Mouse (Mus musculus): Measurements from ENCODE around the gene Hsd17b2. TPM values are rescaled to one million over a fixed set of nuclear protein-coding genes. Genes with fewer than 3 reads are reported as not detected.

The Hsd17b2 gene
- polyA plus RNA-seq (2015; fragmentation: Nextera tagmentation; extraction: Ambion mirVana) = 0.19 TPM in 1 of 2 replicates, not detected in the other

GRCm38 (mm10) chr8:117701859-117702258 lies at the start of gene Hsd17b2:
Gene Hsd17b2, plus strand, starts transcription at chr8:117701904.
- Histone ChIP-seq H3K4me1 (peaks cover 7% of the 10 kb centered on the region; the same call in 1 of the 2 replicates), H3K4me2 (replicated peaks) (no peak within 1 kb of the TSS), H3K36me3 (no peaks in the 10 kb centered on the region), H3K4me3 (no peak within 1 kb of the TSS), H3K27me3 (no peaks in the 10 kb centered on the region), H3K9ac (peak within 1 kb of the TSS; percentile 45), H3K27ac (no peak within 1 kb of the TSS), H3K9me3 (no peaks in the 10 kb centered on the region)
- 47% methylated on average over 13 of the region's 13 CpGs for WGBS
- no peak for ATAC-seq (ENCODE audit: low FRiP score, low read depth)

GRCm38 (mm10) chr8:117652318-117652717 lies 49.4 kb upstream of the Hsd17b2 start:
- Histone ChIP-seq H3K4me3 (no peak overlapping the region), H3K4me2 (replicated peaks) (no peak overlapping the region), H3K27me3 (no peaks in the 10 kb centered on the region), H3K4me1 (no peaks in the 10 kb centered on the region), H3K27ac (no peak overlapping the region), H3K9ac (no peak overlapping the region), H3K9me3 (0 out of 2 replicates have a peak, but pooled peaks cover 8% of the 10 kb centered on the region), H3K36me3 (no peaks in the 10 kb centered on the region)
- 91% methylated on average over 1 of the region's 1 CpGs for WGBS
- no peak for ATAC-seq (ENCODE audit: low FRiP score, low read depth)

GRCm38 (mm10) chr8:117658990-117659389 lies 42.7 kb upstream of the Hsd17b2 start:
- H3K4me2 ChIP-seq (replicated peaks) = no peak overlapping the region
- ATAC-seq (ENCODE audit: low FRiP score, low read depth) = no peak

GRCm38 (mm10) chr8:117660358-117661031 lies 41.2 kb upstream of the Hsd17b2 start:
- Histone ChIP-seq H3K27me3 (no peaks in the 10 kb centered on the region), H3K4me1 (peaks cover 14% of the 10 kb centered on the region), H3K27ac (no peak overlapping the region), H3K9ac (no peak overlapping the region), H3K9me3 (no peaks in the 10 kb centered on the region), H3K4me2 (replicated peaks) (peak overlapping the region; percentile 14; the same call in 1 of the 2 replicates), H3K36me3 (0 out of 2 replicates have a peak, but pooled peaks cover 5% of the 10 kb centered on the region), H3K4me3 (no peak overlapping the region)
- WGBS = 31% methylated on average over 11 of the region's 11 CpGs
- peak; percentile 91 for ATAC-seq (ENCODE audit: low FRiP score, low read depth)

More at GRCm38 (mm10) chr8:117658990-117659389, 42.7 kb upstream of the Hsd17b2 start:
- Histone ChIP-seq H3K4me3 (no peak overlapping the region), H3K4me1 (peaks cover 14% of the 10 kb centered on the region), H3K36me3 (0 out of 2 replicates have a peak, but pooled peaks cover 5% of the 10 kb centered on the region), H3K27me3 (no peaks in the 10 kb centered on the region), H3K9me3 (no peaks in the 10 kb centered on the region), H3K9ac (no peak overlapping the region), H3K27ac (no peak overlapping the region)
- 75% methylated on average over 7 of the region's 7 CpGs for WGBS

GRCm38 (mm10) chr8:117667349-117668124 lies 34.2 kb upstream of the Hsd17b2 start:
- 84% methylated on average over 13 of the region's 13 CpGs for WGBS
- no peak overlapping the region for H3K4me3 ChIP-seq
- H3K9me3 ChIP-seq = no peaks in the 10 kb centered on the region
- H3K36me3 ChIP-seq = 0 out of 2 replicates have a peak, but pooled peaks cover 5% of the 10 kb centered on the region
- peaks cover 13% of the 10 kb centered on the region for H3K4me1 ChIP-seq
- H3K4me2 ChIP-seq (replicated peaks) = no peak overlapping the region
- no peak overlapping the region for H3K27ac ChIP-seq
- H3K9ac ChIP-seq = no peak overlapping the region
- H3K27me3 ChIP-seq = peaks cover 6% of the 10 kb centered on the region; the same call in 1 of the 2 replicates
- ATAC-seq (ENCODE audit: low FRiP score, low read depth) = no peak

GRCm38 (mm10) chr8:117670461-117670860 lies 31.2 kb upstream of the Hsd17b2 start:
- Histone ChIP-seq H3K4me2 (replicated peaks) (peak overlapping the region; percentile 47), H3K9ac (no peak overlapping the region), H3K27ac (no peak overlapping the region), H3K9me3 (no peaks in the 10 kb centered on the region), H3K27me3 (peaks cover 6% of the 10 kb centered on the region; the same call in 1 of the 2 replicates), H3K36me3 (no peaks in the 10 kb centered on the region), H3K4me3 (peak overlapping the region; percentile 16; the same call in 1 of the 2 replicates), H3K4me1 (peaks cover 20% of the 10 kb centered on the region)
- ATAC-seq (ENCODE audit: low FRiP score, low read depth) = no peak
- 2% methylated on average over 11 of the region's 11 CpGs for WGBS

- 87% methylated on average over 3 of the region's 3 CpGs for WGBS
- Histone ChIP-seq H3K4me3 (no peak overlapping the region), H3K9ac (no peak overlapping the region), H3K4me2 (replicated peaks) (no peak overlapping the region), H3K9me3 (no peaks in the 10 kb centered on the region), H3K27me3 (peaks cover 6% of the 10 kb centered on the region; the same call in 1 of the 2 replicates), H3K27ac (no peak overlapping the region), H3K36me3 (no peaks in the 10 kb centered on the region), H3K4me1 (peaks cover 20% of the 10 kb centered on the region)
- no peak for ATAC-seq (ENCODE audit: low FRiP score, low read depth)
Measured at GRCm38 (mm10) chr8:117672558-117672957, 29.1 kb upstream of the Hsd17b2 start.

GRCm38 (mm10) chr8:117673430-117673830 lies 28.3 kb upstream of the Hsd17b2 start, which contains the start of gene Sdr42e1:
Gene Sdr42e1, minus strand, starts transcription at chr8:117673689.
- H3K36me3 ChIP-seq = no peaks in the 10 kb centered on the region
- no peak within 1 kb of the TSS for H3K27ac ChIP-seq
- peak within 1 kb of the TSS; percentile 78 for H3K4me2 ChIP-seq (replicated peaks)
- H3K4me3 ChIP-seq = peak within 1 kb of the TSS; percentile 52
- WGBS = 9% methylated on average over 17 of the region's 17 CpGs
- H3K4me1 ChIP-seq = peaks cover 20% of the 10 kb centered on the region
- H3K9me3 ChIP-seq = no peaks in the 10 kb centered on the region
- H3K27me3 ChIP-seq = peaks cover 6% of the 10 kb centered on the region; the same call in 1 of the 2 replicates
- ATAC-seq (ENCODE audit: low FRiP score, low read depth) = no peak
- H3K9ac ChIP-seq = peak within 1 kb of the TSS; percentile 60

- 69% methylated on average over 5 of the region's 5 CpGs for WGBS
- no peak overlapping the region for H3K27ac ChIP-seq
- no peak for ATAC-seq (ENCODE audit: low FRiP score, low read depth)
- H3K9ac ChIP-seq = no peak overlapping the region
- H3K9me3 ChIP-seq = no peaks in the 10 kb centered on the region
- H3K4me1 ChIP-seq = peaks cover 13% of the 10 kb centered on the region
- H3K4me3 ChIP-seq = no peak overlapping the region
- peaks cover 6% of the 10 kb centered on the region; the same call in 1 of the 2 replicates for H3K27me3 ChIP-seq
- H3K36me3 ChIP-seq = no peaks in the 10 kb centered on the region
- H3K4me2 ChIP-seq (replicated peaks) = no peak overlapping the region
Measured at GRCm38 (mm10) chr8:117675171-117675570, 26.5 kb upstream of the Hsd17b2 start.

GRCm38 (mm10) chr8:117676460-117676859 lies 25.2 kb upstream of the Hsd17b2 start:
- Histone ChIP-seq H3K4me3 (no peak overlapping the region), H3K27ac (no peak overlapping the region), H3K27me3 (peaks cover 6% of the 10 kb centered on the region; the same call in 1 of the 2 replicates), H3K9me3 (no peaks in the 10 kb centered on the region), H3K4me1 (peaks cover 7% of the 10 kb centered on the region; the same call in 1 of the 2 replicates), H3K36me3 (no peaks in the 10 kb centered on the region), H3K9ac (no peak overlapping the region), H3K4me2 (replicated peaks) (no peak overlapping the region)
- no peak for ATAC-seq (ENCODE audit: low FRiP score, low read depth)
- WGBS = 72% methylated on average over 9 of the region's 9 CpGs

- Histone ChIP-seq H3K4me2 (replicated peaks) (no peak overlapping the region), H3K27ac (no peak overlapping the region), H3K9ac (no peak overlapping the region), H3K4me1 (peaks cover 7% of the 10 kb centered on the region; the same call in 1 of the 2 replicates), H3K9me3 (no peaks in the 10 kb centered on the region), H3K27me3 (peaks cover 5% of the 10 kb centered on the region; the same call in 1 of the 2 replicates), H3K36me3 (no peaks in the 10 kb centered on the region), H3K4me3 (no peak overlapping the region)
- WGBS = 86% methylated on average over 8 of the region's 8 CpGs
- ATAC-seq (ENCODE audit: low FRiP score, low read depth) = no peak
Measured at GRCm38 (mm10) chr8:117677011-117677410, 24.7 kb upstream of the Hsd17b2 start.

- no peaks in the 10 kb centered on the region for H3K36me3 ChIP-seq
- ATAC-seq (ENCODE audit: low FRiP score, low read depth) = no peak
- WGBS = 68% methylated on average over 4 of the region's 4 CpGs
- no peak overlapping the region for H3K27ac ChIP-seq
- no peak overlapping the region for H3K4me2 ChIP-seq (replicated peaks)
- H3K4me3 ChIP-seq = no peak overlapping the region
- H3K9ac ChIP-seq = no peak overlapping the region
- no peaks in the 10 kb centered on the region for H3K27me3 ChIP-seq
- no peaks in the 10 kb centered on the region for H3K9me3 ChIP-seq
- peaks cover 5% of the 10 kb centered on the region for H3K4me1 ChIP-seq
Measured at GRCm38 (mm10) chr8:117678650-117679049, 23.1 kb upstream of the Hsd17b2 start.
